Mouse (Mus musculus) embryonic fibroblast, embryonic 13.5 days (primary cell): ENCODE results near the gene Tor1a. TPM values are rescaled to one million over a fixed set of nuclear protein-coding genes. Genes with fewer than 3 reads are reported as not detected.
"Not testable (repeated sequence)": the region's sequence is repeated elsewhere in the genome, so short reads cannot be mapped to it uniquely, and the experiment has no call there.

Experiments
- H3K27ac ChIP-seq: 2 replicates; pipeline ENCODE4 v1.5.1; 2012; ENCODE audit warnings: low read length, control low read depth, inconsistent platforms; ENCODE audit not compliant: insufficient read depth
- H3K4me1 ChIP-seq: 2 replicates; pipeline ENCODE4 v1.6.1; 2011; ENCODE audit warnings: low read length; ENCODE audit not compliant: control insufficient read depth, insufficient read depth
- H3K4me3 ChIP-seq: 2 replicates; pipeline ENCODE4 v1.5.1; 2011; ENCODE audit warnings: mild to moderate bottlenecking, control low read depth, low read length; ENCODE audit not compliant: insufficient read depth
- CTCF ChIP-seq: IDR thresholded peaks from 2 replicates; pipeline ENCODE4 v1.5.1; 2011; ENCODE audit warnings: mild to moderate bottlenecking, control low read depth, low read length, moderate library complexity, borderline replicate concordance; ENCODE audit not compliant: insufficient read depth
- POLR2A ChIP-seq: IDR thresholded peaks from 2 replicates; pipeline ENCODE4 v1.6.1; 2011; ENCODE audit warnings: low read depth, mild to moderate bottlenecking, control low read depth, low read length, moderate library complexity
- polyA plus RNA-seq: library from polyadenylated mRNA; stranded (reverse); fragments of >200 nt; gene quantifications from 2 replicates; pipeline ENCODE4 v1.2.4, GENCODE M21; 2011; ENCODE audit warnings: low read depth; ENCODE audit not compliant: missing spikeins, insufficient read length

Gene Tor1a
- polyA plus RNA-seq, 1 experiment, result 38.9 TPM

- TF ChIP-seq CTCF (no peak), POLR2A (no peak)
- H3K4me3 ChIP-seq, result no peak overlapping the region
- H3K27ac ChIP-seq, result no peak overlapping the region
- peaks cover 2% of the 10 kb centered on the region for H3K4me1 ChIP-seq
Measured at GRCm38 (mm10) chr2:30931922-30932321, 35.8 kb downstream of the Tor1a start.

GRCm38 (mm10) chr2:30930846-30931245, 36.9 kb downstream of the Tor1a start:
- not testable (repeated sequence) for H3K27ac ChIP-seq, H3K4me1 ChIP-seq, H3K4me3 ChIP-seq

- H3K4me1 ChIP-seq, result peaks cover 2% of the 10 kb centered on the region
- H3K27ac ChIP-seq, result peak within 1 kb of the TSS; percentile 12; the same call in 1 of the 2 replicates
- no peak for TF ChIP-seq POLR2A
- TF ChIP-seq CTCF, result 0 out of 2 replicates have a peak, but pooled peaks have one; percentile 24
- H3K4me3 ChIP-seq, result no peak within 1 kb of the TSS
Measured at GRCm38 (mm10) chr2:30929483-30930045, 38.2 kb downstream of the Tor1a start, which contains the start of gene Ptges. TSS of gene Ptges (minus strand) at chr2:30929863.

- Histone ChIP-seq H3K27ac (peak overlapping the region; percentile 12; the same call in 1 of the 2 replicates), H3K4me1 (peaks cover 2% of the 10 kb centered on the region), H3K4me3 (no peak overlapping the region)
- TF ChIP-seq CTCF, result no peak
- no peak for TF ChIP-seq POLR2A
Measured at GRCm38 (mm10) chr2:30928893-30929482, 38.7 kb downstream of the Tor1a start.

GRCm38 (mm10) chr2:30927844-30928628, 39.7 kb downstream of the Tor1a start:
- Histone ChIP-seq H3K27ac (peak overlapping the region; percentile 32; the same call in 1 of the 2 replicates), H3K4me3 (no peak overlapping the region), H3K4me1 (peaks cover 2% of the 10 kb centered on the region; the same call in 1 of the 2 replicates)
- TF ChIP-seq POLR2A, result no peak
- peak; percentile 59; the same call in 1 of the 2 replicates for TF ChIP-seq CTCF

- TF ChIP-seq CTCF, result no peak
- no peak for TF ChIP-seq POLR2A
- H3K27ac ChIP-seq, result peak overlapping the region; percentile 32; the same call in 1 of the 2 replicates
- H3K4me1 ChIP-seq, result peaks cover 2% of the 10 kb centered on the region; the same call in 1 of the 2 replicates
- H3K4me3 ChIP-seq, result no peak overlapping the region
Measured at GRCm38 (mm10) chr2:30927151-30927781, 40.5 kb downstream of the Tor1a start.

- Histone ChIP-seq H3K4me3 (no peak overlapping the region), H3K4me1 (peaks cover 2% of the 10 kb centered on the region; the same call in 1 of the 2 replicates), H3K27ac (no peak overlapping the region)
- TF ChIP-seq CTCF (no peak), POLR2A (no peak)
Measured at GRCm38 (mm10) chr2:30926381-30926780, 41.4 kb downstream of the Tor1a start.

- H3K4me3 ChIP-seq, result no peak overlapping the region
- no peak overlapping the region for H3K27ac ChIP-seq
- TF ChIP-seq POLR2A, result no peak
- TF ChIP-seq CTCF, result no peak
- H3K4me1 ChIP-seq, result peaks cover 2% of the 10 kb centered on the region
Measured at GRCm38 (mm10) chr2:30925181-30925580, 42.6 kb downstream of the Tor1a start.

- no peak overlapping the region for H3K4me3 ChIP-seq
- TF ChIP-seq POLR2A (no peak), CTCF (no peak)
- H3K27ac ChIP-seq, result no peak overlapping the region
- peaks cover 12% of the 10 kb centered on the region for H3K4me1 ChIP-seq
Measured at GRCm38 (mm10) chr2:30923099-30923498, 44.6 kb downstream of the Tor1a start.

GRCm38 (mm10) chr2:30920216-30920615, 47.5 kb downstream of the Tor1a start:
- TF ChIP-seq CTCF (no peak), POLR2A (no peak)
- peaks cover 10% of the 10 kb centered on the region for H3K4me1 ChIP-seq

More at GRCm38 (mm10) chr2:30920216-30920615, 47.5 kb downstream of the Tor1a start:
- H3K27ac ChIP-seq, result 0 out of 2 replicates have a peak overlapping the region, but pooled peaks have one; percentile 48
- H3K4me3 ChIP-seq, result no peak overlapping the region
